Mouse (Mus musculus) neural tube, embryonic 11.5 days (tissue): ENCODE data around the gene Spns2. TPM values are rescaled to one million over a fixed set of nuclear protein-coding genes. Genes with fewer than 3 reads are reported as not detected.

ENCODE experiments used
- ATAC-seq: fragments of 200-750 bp; cut with Nextera tagmentation; 2 replicates; pipeline ENCODE4 v1.8.0; 2017; ENCODE audit warnings: moderate number of reproducible peaks, mild to moderate bottlenecking, moderate TSS enrichment, moderate library complexity; ENCODE audit not compliant: insufficient read depth, low FRiP score, low TSS enrichment
- DNase-seq: peaks from one replicate; pipeline ENCODE4 v3.0.0-alpha.2; 2015; ENCODE audit warnings: low spot score
- H3K27ac ChIP-seq: fragments of 300-500 bp; sonication (generic); 2 replicates; pipeline ENCODE4 v1.5.1; 2014; ENCODE audit warnings: low read depth, mild to moderate bottlenecking, low read length
- H3K27me3 ChIP-seq: fragments of 300-500 bp; sonication (generic); 2 replicates; pipeline ENCODE4 v1.6.1; 2014; ENCODE audit warnings: mild to moderate bottlenecking, low read length, mixed read lengths; ENCODE audit not compliant: control insufficient read depth, insufficient read depth
- H3K36me3 ChIP-seq: fragments of 300-500 bp; sonication (generic); 2 replicates; pipeline ENCODE4 v1.6.1; 2014; ENCODE audit warnings: mild to moderate bottlenecking, low read length, moderate library complexity, mixed read lengths; ENCODE audit not compliant: control insufficient read depth, insufficient read depth
- H3K4me1 ChIP-seq: fragments of 300-500 bp; sonication (generic); 2 replicates; pipeline ENCODE4 v1.6.1; 2014; ENCODE audit warnings: low read length, mixed read lengths; ENCODE audit not compliant: control insufficient read depth, insufficient read depth
- H3K4me2 ChIP-seq: fragments of 300-500 bp; sonication (generic); 2 replicates; pipeline ENCODE4 v1.6.1; 2014; ENCODE audit warnings: low read depth, mild to moderate bottlenecking, moderate library complexity
- H3K4me3 ChIP-seq: fragments of 300-500 bp; sonication (generic); 2 replicates; pipeline ENCODE4 v1.5.1; 2014; ENCODE audit warnings: low read depth, low read length
- H3K9ac ChIP-seq: fragments of 300-500 bp; sonication (generic); 2 replicates; pipeline ENCODE4 v1.6.1; 2014; ENCODE audit warnings: mild to moderate bottlenecking, low read length
- H3K9me3 ChIP-seq: fragments of 300-500 bp; sonication (generic); 2 replicates; pipeline ENCODE4 v1.6.1; 2016; ENCODE audit warnings: low read length; ENCODE audit not compliant: control insufficient read depth
- WGBS: fragments of 180-500 bp; shearing (Covaris S2); extraction: QIAGEN DNeasy Blood & Tissue Kit; methylation state at CpG from one replicate; pipeline ENCODE4 v1.1.7; 2014; 5-methylcytosine and 5-hydroxymethylcytosine counted together
- polyA plus RNA-seq: library from polyadenylated mRNA; unstranded; fragments of >200 nt; fragmentation: Nextera tagmentation; extraction: Ambion mirVana; gene quantifications from 2 replicates; pipeline ENCODE4 v1.2.1, GENCODE M21; 2014

The Spns2 gene
- polyA plus RNA-seq, 1 experiment from 2014 or later: 7.1 TPM

DNA sequence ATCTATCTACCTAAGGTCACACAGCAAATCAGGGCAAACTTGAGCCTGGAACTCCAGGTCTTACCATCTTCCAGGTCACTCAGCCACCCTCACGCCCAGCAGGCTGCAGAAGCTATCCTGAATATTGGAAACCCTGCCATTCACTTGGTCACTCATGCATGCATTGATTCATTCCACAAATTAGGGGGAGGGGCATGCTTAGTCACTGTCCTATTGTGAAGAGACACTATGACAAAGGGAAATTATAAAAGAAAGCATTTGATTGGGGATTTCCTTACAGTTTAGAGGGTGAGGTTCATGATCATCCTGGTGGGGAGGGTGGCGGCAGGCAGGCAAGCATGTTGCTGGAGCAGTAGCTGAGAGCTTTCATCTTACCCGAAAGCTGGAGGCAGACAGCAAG lies 24.9 kb downstream of the Spns2 start:
- H3K27me3 ChIP-seq: no peaks in the 10 kb centered on the region
- H3K4me2 ChIP-seq: no peak overlapping the region
- WGBS: 70% methylated on average over 3 of the region's 3 CpGs
- no peak overlapping the region for H3K27ac ChIP-seq
- ATAC-seq (no peak), DNase-seq (no peak)
- no peaks in the 10 kb centered on the region for H3K36me3 ChIP-seq
- no peak overlapping the region for H3K9ac ChIP-seq
- H3K4me3 ChIP-seq: no peak overlapping the region
- no peaks in the 10 kb centered on the region for H3K9me3 ChIP-seq
- H3K4me1 ChIP-seq: peaks cover 10% of the 10 kb centered on the region

DNA sequence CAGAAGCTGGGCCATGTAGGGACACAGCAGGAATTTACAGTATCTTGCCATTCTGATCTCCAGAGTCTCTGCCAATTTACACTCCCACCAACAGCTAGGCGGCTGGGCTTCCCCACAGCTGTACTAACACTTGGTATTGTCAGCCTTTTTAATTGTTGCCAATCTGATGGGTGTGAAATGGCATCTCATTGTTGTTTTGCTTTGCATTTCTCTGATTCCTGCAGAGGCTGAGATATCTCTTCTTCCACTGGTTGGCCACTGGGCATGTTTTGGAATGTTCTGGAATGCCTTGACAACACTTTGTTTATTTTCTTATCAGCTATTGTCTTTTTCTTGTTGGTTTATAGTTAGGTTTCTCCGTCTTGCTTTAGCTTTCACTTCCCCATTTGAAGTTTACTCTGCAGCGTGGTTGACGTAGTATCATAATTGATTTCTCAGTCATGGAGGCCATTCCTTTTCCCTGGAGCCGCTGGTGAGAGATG lies 28.2 kb downstream of the Spns2 start:
- no peak overlapping the region for H3K4me2 ChIP-seq
- 54% methylated on average over 5 of the region's 5 CpGs for WGBS

DNA sequence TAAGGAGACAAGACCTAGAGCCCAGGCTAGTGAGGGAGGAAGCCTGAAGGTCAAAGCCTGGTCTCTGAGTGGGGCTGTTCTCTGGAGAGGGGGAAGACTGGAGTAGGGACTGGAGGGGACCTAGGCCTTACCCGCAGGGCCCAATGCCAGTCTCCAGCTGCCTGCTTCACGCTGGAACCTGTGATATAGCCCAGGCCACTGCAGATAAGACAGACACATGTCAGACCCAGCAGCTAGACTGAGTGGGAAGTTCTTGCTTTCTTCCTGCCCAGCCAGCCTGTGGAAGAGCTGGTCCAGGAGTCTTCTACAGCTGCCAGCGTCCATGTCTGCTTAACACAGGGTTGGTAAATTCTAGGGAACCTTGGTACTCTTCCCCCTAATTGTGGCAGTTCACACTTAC lies 31.2 kb downstream of the Spns2 start:
- Histone ChIP-seq H3K27ac (no peak overlapping the region), H3K36me3 (no peaks in the 10 kb centered on the region), H3K4me3 (no peak overlapping the region), H3K4me1 (peaks cover 3% of the 10 kb centered on the region; the same call in 1 of the 2 replicates), H3K9ac (no peak overlapping the region), H3K9me3 (no peaks in the 10 kb centered on the region), H3K27me3 (no peaks in the 10 kb centered on the region), H3K4me2 (no peak overlapping the region)
- DNase-seq: no peak
- WGBS: 80% methylated on average over 3 of the region's 3 CpGs
- ATAC-seq: no peak

More for the DNA sequence above, 28.2 kb downstream of the Spns2 start:
- Histone ChIP-seq H3K36me3 (no peaks in the 10 kb centered on the region), H3K9me3 (no peaks in the 10 kb centered on the region), H3K4me1 (peaks cover 5% of the 10 kb centered on the region), H3K27me3 (no peaks in the 10 kb centered on the region), H3K9ac (no peak overlapping the region), H3K27ac (no peak overlapping the region), H3K4me3 (no peak overlapping the region)
- ATAC-seq (no peak), DNase-seq (no peak)

DNA sequence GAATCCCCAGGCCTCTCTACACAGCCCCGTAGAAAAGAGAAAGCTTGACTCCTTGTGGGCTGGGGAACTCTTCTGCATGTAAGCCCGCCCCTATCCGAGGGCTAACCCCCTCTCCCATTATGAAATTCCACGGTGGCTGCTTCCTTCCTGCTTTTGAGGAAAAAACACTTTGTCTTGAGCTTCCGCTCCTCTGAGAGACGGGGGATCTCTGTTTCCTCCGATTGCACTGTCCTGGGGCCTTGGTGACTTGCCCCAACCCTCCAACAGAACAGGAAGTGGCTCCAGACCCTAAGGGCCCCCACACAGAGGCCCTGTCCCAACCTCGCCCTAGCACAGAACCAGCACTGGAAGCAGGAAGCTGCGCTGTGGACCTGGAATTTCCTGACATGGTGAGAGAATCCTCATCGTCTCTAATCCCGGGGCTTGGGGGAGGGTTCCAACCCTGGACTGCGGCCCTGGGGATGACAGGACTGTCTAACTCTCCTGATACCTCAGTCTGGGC lies 31.7 kb downstream of the Spns2 start:
- Histone ChIP-seq H3K4me3 (no peak overlapping the region), H3K9ac (no peak overlapping the region), H3K27ac (no peak overlapping the region), H3K9me3 (no peaks in the 10 kb centered on the region), H3K27me3 (no peaks in the 10 kb centered on the region), H3K36me3 (no peaks in the 10 kb centered on the region), H3K4me1 (peaks cover 3% of the 10 kb centered on the region; the same call in 1 of the 2 replicates), H3K4me2 (no peak overlapping the region)
- ATAC-seq (no peak), DNase-seq (no peak)
- 74% methylated on average over 12 of the region's 12 CpGs for WGBS

DNA sequence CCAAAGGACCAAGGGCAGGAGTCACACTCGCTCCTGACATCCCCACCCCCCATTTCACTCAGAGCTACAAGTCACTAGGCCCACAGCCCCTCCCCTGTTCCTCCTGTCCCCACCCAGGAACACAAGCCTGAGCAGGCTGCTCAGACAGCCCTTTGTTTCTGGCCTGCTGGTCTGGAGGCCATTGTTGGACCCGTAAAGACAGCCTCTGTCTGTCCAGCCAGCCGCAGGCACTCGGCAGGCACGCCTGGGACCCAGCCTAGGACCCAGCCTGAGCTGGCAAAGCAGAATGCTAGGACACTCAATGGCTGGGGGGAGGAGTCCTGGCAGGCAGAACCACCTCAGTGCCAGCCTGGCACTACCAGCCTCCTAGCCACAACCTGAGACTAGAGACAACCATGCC lies 34.0 kb downstream of the Spns2 start:
- ATAC-seq (no peak; the same call in 1 of the 2 replicates), DNase-seq (peak; percentile 38)
- H3K27ac ChIP-seq: peak overlapping the region; percentile 58; the same call in 1 of the 2 replicates
- peaks cover 3% of the 10 kb centered on the region; the same call in 1 of the 2 replicates for H3K4me1 ChIP-seq
- WGBS: 36% methylated on average over 5 of the region's 5 CpGs
- H3K4me2 ChIP-seq: no peak overlapping the region
- peaks cover 7% of the 10 kb centered on the region; the same call in 1 of the 2 replicates for H3K36me3 ChIP-seq
- H3K9ac ChIP-seq: peak overlapping the region; percentile 48
- no peaks in the 10 kb centered on the region for H3K9me3 ChIP-seq
- H3K4me3 ChIP-seq: no peak overlapping the region
- no peaks in the 10 kb centered on the region for H3K27me3 ChIP-seq

DNA sequence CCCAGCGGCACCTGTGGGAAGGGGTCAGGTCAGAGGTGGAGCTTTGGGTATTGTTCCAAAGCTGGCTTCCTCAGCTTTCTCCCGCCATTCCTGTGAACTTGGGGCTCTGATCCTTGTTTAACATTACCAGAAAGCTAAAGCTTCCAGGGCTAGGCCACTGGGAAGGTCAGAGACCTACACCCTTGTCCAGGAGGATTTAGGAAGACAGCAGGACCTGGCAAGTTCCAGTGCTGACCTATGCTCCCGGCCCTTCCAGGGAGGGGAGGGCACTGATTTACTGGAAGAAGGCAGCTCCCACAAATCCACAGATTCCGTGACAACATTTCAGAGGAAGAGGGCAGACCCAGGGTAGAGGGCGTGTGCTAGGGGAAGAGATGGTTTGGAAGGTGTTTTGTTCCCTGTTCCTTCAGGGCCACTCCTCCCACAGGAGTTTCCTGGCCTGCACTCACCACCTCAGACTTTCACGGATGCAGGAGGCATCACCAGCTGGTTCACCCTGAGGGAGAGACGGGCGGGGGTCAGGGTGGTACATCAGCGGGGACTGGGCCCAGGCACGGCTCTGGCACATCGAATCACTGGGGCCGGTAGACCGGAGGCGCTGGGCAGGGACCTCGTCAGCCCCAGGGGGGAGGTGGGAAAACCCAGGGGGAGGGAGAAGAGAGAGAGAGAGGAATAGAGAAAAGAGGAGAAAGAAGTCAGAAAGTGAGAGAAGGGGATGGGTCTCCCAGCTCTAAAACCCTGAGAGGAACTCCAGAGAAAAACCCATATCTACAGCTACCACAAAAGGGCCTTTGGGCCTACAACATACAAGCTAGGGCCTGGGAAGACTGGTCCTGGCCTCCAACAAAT lies 36.4 kb downstream of the Spns2 start:
- no peak for ATAC-seq

DNA sequence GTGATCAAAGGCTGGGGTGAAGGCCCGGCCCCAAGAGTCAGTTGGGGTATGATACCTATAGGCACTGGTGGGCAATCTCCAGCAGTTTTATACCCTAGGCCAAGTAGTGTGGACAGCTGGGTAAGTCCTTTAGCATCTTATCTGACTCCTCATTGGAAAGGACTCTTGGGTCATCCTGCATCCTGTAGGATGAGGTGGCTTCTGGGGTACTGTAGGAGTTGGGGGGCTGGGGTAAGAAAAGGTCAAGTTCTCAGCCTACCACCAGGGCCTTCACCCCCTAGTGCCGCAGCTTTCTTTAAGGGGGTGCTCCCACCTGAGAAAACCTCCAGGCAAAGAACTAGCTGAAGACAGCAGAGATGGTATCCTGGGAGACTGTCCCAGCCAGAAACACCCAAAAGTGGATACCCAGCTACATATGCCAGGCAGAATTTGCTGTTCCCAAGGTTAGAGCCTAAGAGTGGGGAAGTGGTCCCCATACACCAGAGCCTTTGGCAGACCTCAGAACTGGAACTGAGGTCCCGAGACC lies 37.5 kb downstream of the Spns2 start:
- Histone ChIP-seq H3K27ac (no peak overlapping the region), H3K4me2 (no peak overlapping the region), H3K27me3 (no peaks in the 10 kb centered on the region), H3K9ac (no peak overlapping the region), H3K9me3 (no peaks in the 10 kb centered on the region), H3K36me3 (peaks cover 27% of the 10 kb centered on the region), H3K4me1 (peaks cover 3% of the 10 kb centered on the region; the same call in 1 of the 2 replicates), H3K4me3 (no peak overlapping the region)
- 92% methylated on average over 3 of the region's 3 CpGs for WGBS
- DNase-seq: no peak
- no peak for ATAC-seq

More for the DNA sequence above, 36.4 kb downstream of the Spns2 start:
- Histone ChIP-seq H3K27ac (no peak overlapping the region), H3K9me3 (no peaks in the 10 kb centered on the region), H3K4me2 (no peak overlapping the region), H3K4me1 (peaks cover 3% of the 10 kb centered on the region; the same call in 1 of the 2 replicates), H3K4me3 (no peak overlapping the region), H3K9ac (no peak overlapping the region), H3K27me3 (no peaks in the 10 kb centered on the region), H3K36me3 (peaks cover 21% of the 10 kb centered on the region)
- WGBS: 61% methylated on average over 15 of the region's 15 CpGs
- no peak for DNase-seq

DNA sequence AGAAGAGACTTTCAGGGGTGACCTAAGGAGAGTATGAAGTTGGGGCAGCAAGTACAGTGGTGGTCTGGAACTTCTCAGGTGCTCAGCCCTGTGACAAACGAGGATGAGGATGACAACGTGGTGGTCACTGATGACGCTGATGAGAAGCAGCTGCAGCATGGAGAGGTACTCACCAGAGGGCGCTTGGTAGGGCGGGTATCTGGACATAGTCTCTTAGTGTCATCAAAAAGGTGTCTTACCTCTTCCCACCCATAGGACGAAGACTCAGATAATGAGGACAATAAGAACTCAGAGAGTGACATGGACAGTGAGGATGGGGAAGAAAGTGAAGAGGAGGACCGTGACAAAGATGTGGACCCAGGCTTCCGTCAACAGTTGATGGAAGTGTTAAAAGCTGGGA lies 42.2 kb downstream of the Spns2 start:
- Histone ChIP-seq H3K27ac (no peak overlapping the region), H3K36me3 (peaks cover 61% of the 10 kb centered on the region), H3K4me1 (peaks cover under 1% of the 10 kb centered on the region), H3K27me3 (no peaks in the 10 kb centered on the region), H3K9ac (no peak overlapping the region), H3K4me3 (no peak overlapping the region), H3K9me3 (no peaks in the 10 kb centered on the region), H3K4me2 (no peak overlapping the region)
- ATAC-seq (no peak), DNase-seq (no peak)
- 89% methylated on average over 8 of the region's 8 CpGs for WGBS
